Mouse (Mus musculus) ES-E14 (cell line): ENCODE measurements around the gene Habp2.

ENCODE experiments used
- CHD2 ChIP-seq: IDR thresholded peaks from 2 replicates; pipeline ENCODE4 v1.6.1; 2014; ENCODE audit warnings: mild to moderate bottlenecking, low read depth, low read length, inconsistent platforms
- HCFC1 ChIP-seq: IDR thresholded peaks from 2 replicates; pipeline ENCODE4 v1.6.1; 2012; ENCODE audit warnings: low read length, inconsistent platforms, borderline replicate concordance; ENCODE audit not compliant: insufficient read depth
- MAFK ChIP-seq: IDR thresholded peaks from 2 replicates; pipeline ENCODE4 v1.6.1; 2014; ENCODE audit warnings: mild to moderate bottlenecking, low read depth, low read length, inconsistent platforms; ENCODE audit not compliant: insufficient read depth
- ZC3H11A ChIP-seq: IDR thresholded peaks from 2 replicates; pipeline ENCODE4 v1.6.1; 2012; ENCODE audit warnings: low read depth, mild to moderate bottlenecking, inconsistent platforms, low read length, borderline replicate concordance
- ZNF384 ChIP-seq: IDR thresholded peaks from 2 replicates; pipeline ENCODE4 v1.6.1; 2012; ENCODE audit warnings: low read depth, low read length, inconsistent platforms

- TF ChIP-seq HCFC1 (no peak), CHD2 (no peak), MAFK (no peak), ZC3H11A (no peak), ZNF384 (no peak)
Measured at GRCm38 (mm10) chr19:56256741-56257140, 30.2 kb upstream of the Habp2 start.
